Comparison of ENCODE assay signal across 20 mouse cellular contexts in the genomic region with DNA sequence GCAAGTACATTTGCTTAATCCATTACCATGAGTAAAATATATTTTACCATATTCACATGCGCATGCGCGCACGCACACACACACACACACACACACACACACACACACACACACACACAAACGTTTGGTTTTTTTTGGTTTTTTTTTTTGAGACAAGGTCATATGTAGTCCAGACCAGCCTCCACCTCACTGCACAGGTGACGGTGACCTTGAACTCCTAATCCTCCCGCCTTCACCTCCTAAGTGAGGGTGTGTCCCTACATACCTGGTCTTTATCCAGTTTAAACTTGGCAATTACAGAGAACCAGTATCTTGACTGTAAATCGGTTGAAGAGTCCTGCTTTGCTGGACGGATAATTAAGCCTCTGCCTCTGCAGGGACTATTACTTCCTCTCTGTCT.
"Had no signal": no experiment of that assay in that cellular context is flagged by ENCODE, and none has a peak within 500 bp of the region (broad histone marks: within the 10 kb centered on the region; RNA-seq: fewer than 3 reads in every experiment).

No protein-coding gene starts in this region.

- H3K27ac ChIP-seq: intestine, embryonic 15.5 days; limb, embryonic 12.5 days; limb, embryonic 15.5 days; liver, embryonic 14.5 days had no signal

- H3K27me3 ChIP-seq: intestine, embryonic 15.5 days; limb, embryonic 15.5 days had no signal

- ATAC-seq: intestine, embryonic 15.5 days; liver, postnatal 0 days; lung, postnatal 0 days had no signal

- H3K36me3 ChIP-seq: intestine, embryonic 15.5 days; limb, embryonic 12.5 days; limb, embryonic 15.5 days had no signal

- H3K4me2 ChIP-seq: intestine, embryonic 15.5 days; limb, embryonic 12.5 days; limb, embryonic 15.5 days; liver, embryonic 11.5 days; lung, embryonic 14.5 days; midbrain, embryonic 11.5 days had no signal

- H3K9me3 ChIP-seq: intestine, embryonic 15.5 days; limb, embryonic 12.5 days; limb, embryonic 15.5 days had no signal

- DNase-seq: kidney, adult 2 months; kidney, postnatal 25 days; layer of hippocampus, postnatal 36 days; left cerebral cortex, postnatal 4 days; liver, postnatal 0 days; lung, embryonic 14.5 days; lung, postnatal 4 days; midbrain, embryonic 14.5 days; right cerebral cortex, adult 18-20 months; right cerebral cortex, postnatal 14 days; right cerebral cortex, postnatal 4 days; thymus, adult 18-20 months; thymus, postnatal 36 days had no signal

- H3K4me3 ChIP-seq: intestine, embryonic 15.5 days; limb, embryonic 12.5 days; limb, embryonic 15.5 days had no signal

- H3K9ac ChIP-seq: intestine, embryonic 15.5 days; limb, embryonic 12.5 days; limb, embryonic 15.5 days; liver, embryonic 14.5 days; liver, postnatal 0 days; lung, embryonic 14.5 days had no signal
